Mouse (Mus musculus): ENCODE results near the gene Ptgfr. TPM values are rescaled to one million over a fixed set of nuclear protein-coding genes. Genes with fewer than 3 reads are reported as not detected.

The Ptgfr gene
- polyA plus RNA-seq, 1 experiment from 2014 or later: 1.1 TPM

GRCm38 (mm10) chr3:151788622-151789021 is 48.8 kb downstream of the Ptgfr start:
- H3K36me3 ChIP-seq (ENCODE audit: control insufficient read depth, insufficient read depth, low read length): no peaks in the 10 kb centered on the region

GRCm38 (mm10) chr3:151775089-151775488 is 62.3 kb downstream of the Ptgfr start:
- H3K9ac ChIP-seq (ENCODE audit: low read depth, low read length): no peak overlapping the region
- H3K9me3 ChIP-seq (ENCODE audit: control insufficient read depth, low read length): no peaks in the 10 kb centered on the region
- WGBS: 76% methylated on average over 4 of the region's 4 CpGs
- H3K27ac ChIP-seq (ENCODE audit: low read depth, low read length): no peak overlapping the region
- no peaks in the 10 kb centered on the region for H3K36me3 ChIP-seq (ENCODE audit: control insufficient read depth, insufficient read depth, low read length)
- DNase-seq (ENCODE audit: low spot score) (peak; percentile 17), ATAC-seq (ENCODE audit: low FRiP score) (no peak)
- H3K4me3 ChIP-seq (ENCODE audit: low read depth, low read length): no peak overlapping the region
- no peaks in the 10 kb centered on the region for H3K4me1 ChIP-seq (replicated peaks; ENCODE audit: control insufficient read depth, insufficient read depth, low read length)
- no peaks in the 10 kb centered on the region for H3K27me3 ChIP-seq (ENCODE audit: control insufficient read depth, insufficient read depth, low read length)
- H3K4me2 ChIP-seq (replicated peaks; ENCODE audit: low read depth, low read length): no peak overlapping the region

More at GRCm38 (mm10) chr3:151788622-151789021, 48.8 kb downstream of the Ptgfr start:
- no peak for ATAC-seq (ENCODE audit: low FRiP score)
- H3K4me2 ChIP-seq (replicated peaks; ENCODE audit: low read depth, low read length): no peak overlapping the region
- no peak overlapping the region for H3K4me3 ChIP-seq (ENCODE audit: low read depth, low read length)
- H3K27ac ChIP-seq (ENCODE audit: low read depth, low read length): no peak overlapping the region
- no peak overlapping the region for H3K9ac ChIP-seq (ENCODE audit: low read depth, low read length)
- no peaks in the 10 kb centered on the region for H3K4me1 ChIP-seq (replicated peaks; ENCODE audit: control insufficient read depth, insufficient read depth, low read length)
- H3K9me3 ChIP-seq (ENCODE audit: control insufficient read depth, low read length): no peaks in the 10 kb centered on the region
- H3K27me3 ChIP-seq (ENCODE audit: control insufficient read depth, insufficient read depth, low read length): no peaks in the 10 kb centered on the region
- no peak for DNase-seq (ENCODE audit: low spot score)
- WGBS: 76% methylated on average over 8 of the region's 8 CpGs

- Histone ChIP-seq H3K9ac (ENCODE audit: low read depth, low read length) (no peak overlapping the region), H3K36me3 (ENCODE audit: control insufficient read depth, insufficient read depth, low read length) (no peaks in the 10 kb centered on the region), H3K4me1 (replicated peaks; ENCODE audit: control insufficient read depth, insufficient read depth, low read length) (no peaks in the 10 kb centered on the region), H3K4me3 (ENCODE audit: low read depth, low read length) (no peak overlapping the region), H3K4me2 (replicated peaks; ENCODE audit: low read depth, low read length) (no peak overlapping the region), H3K27ac (ENCODE audit: low read depth, low read length) (no peak overlapping the region), H3K27me3 (ENCODE audit: control insufficient read depth, insufficient read depth, low read length) (no peaks in the 10 kb centered on the region), H3K9me3 (ENCODE audit: control insufficient read depth, low read length) (no peaks in the 10 kb centered on the region)
- WGBS: 69% methylated on average over 3 of the region's 3 CpGs
- no peak for ATAC-seq (ENCODE audit: low FRiP score)
- peak; percentile 47 for DNase-seq (ENCODE audit: low spot score)
Observed at GRCm38 (mm10) chr3:151771074-151771473, 66.4 kb downstream of the Ptgfr start.

GRCm38 (mm10) chr3:151749737-151750136 is 87.7 kb downstream of the Ptgfr start, which contains the start of gene Ifi44:
Gene Ifi44 (minus strand): TSS chr3:151749960.
- DNase-seq (ENCODE audit: low spot score) (no peak), ATAC-seq (ENCODE audit: low FRiP score) (no peak)
- Histone ChIP-seq H3K27ac (ENCODE audit: low read depth, low read length) (no peak within 1 kb of the TSS), H3K4me3 (ENCODE audit: low read depth, low read length) (no peak within 1 kb of the TSS), H3K36me3 (ENCODE audit: control insufficient read depth, insufficient read depth, low read length) (no peaks in the 10 kb centered on the region), H3K9ac (ENCODE audit: low read depth, low read length) (no peak within 1 kb of the TSS), H3K9me3 (ENCODE audit: control insufficient read depth, low read length) (no peaks in the 10 kb centered on the region), H3K27me3 (ENCODE audit: control insufficient read depth, insufficient read depth, low read length) (no peaks in the 10 kb centered on the region), H3K4me1 (replicated peaks; ENCODE audit: control insufficient read depth, insufficient read depth, low read length) (no peaks in the 10 kb centered on the region), H3K4me2 (replicated peaks; ENCODE audit: low read depth, low read length) (no peak within 1 kb of the TSS)
- 78% methylated on average over 7 of the region's 7 CpGs for WGBS

GRCm38 (mm10) chr3:151748514-151748913 is 88.9 kb downstream of the Ptgfr start:
- no peaks in the 10 kb centered on the region for H3K9me3 ChIP-seq (ENCODE audit: control insufficient read depth, low read length)
- 81% methylated on average over 1 of the region's 1 CpGs for WGBS
- no peak overlapping the region for H3K27ac ChIP-seq (ENCODE audit: low read depth, low read length)
- DNase-seq (ENCODE audit: low spot score) (no peak), ATAC-seq (ENCODE audit: low FRiP score) (no peak)
- no peak overlapping the region for H3K4me3 ChIP-seq (ENCODE audit: low read depth, low read length)
- no peak overlapping the region for H3K9ac ChIP-seq (ENCODE audit: low read depth, low read length)
- H3K36me3 ChIP-seq (ENCODE audit: control insufficient read depth, insufficient read depth, low read length): no peaks in the 10 kb centered on the region
- H3K27me3 ChIP-seq (ENCODE audit: control insufficient read depth, insufficient read depth, low read length): no peaks in the 10 kb centered on the region
- H3K4me2 ChIP-seq (replicated peaks; ENCODE audit: low read depth, low read length): no peak overlapping the region
- no peaks in the 10 kb centered on the region for H3K4me1 ChIP-seq (replicated peaks; ENCODE audit: control insufficient read depth, insufficient read depth, low read length)

Other genes starting within 250 kb of the Ptgfr start
- not detected in 2 replicates for gene Ifi44, start 87.7 kb downstream of the Ptgfr start, polyA plus RNA-seq (2014; fragmentation: Nextera tagmentation; extraction: Ambion mirVana)
- not detected in 2 replicates for gene Ifi44l, start 74.7 kb downstream of the Ptgfr start, polyA plus RNA-seq (2014; fragmentation: Nextera tagmentation; extraction: Ambion mirVana)